Mouse (Mus musculus) ES-E14 (cell line): ENCODE results near the gene Atxn1. TPM values are rescaled to one million over a fixed set of nuclear protein-coding genes. Genes with fewer than 3 reads are reported as not detected.

Experiments used
- DNase-seq: peaks from one replicate; pipeline ENCODE4 v3.0.0-alpha.2; 2013; ENCODE audit warnings: low read depth, low spot score
- H3K27ac ChIP-seq: 2 replicates; pipeline ENCODE4 v1.5.1; 2012; ENCODE audit warnings: low read depth, mild to moderate bottlenecking, low read length, moderate library complexity, mixed read lengths; ENCODE audit not compliant: poor library complexity, insufficient read depth, severe bottlenecking
- H3K36me3 ChIP-seq: 2 replicates; pipeline ENCODE4 v1.6.1; 2012; ENCODE audit warnings: mild to moderate bottlenecking, low read length, moderate library complexity, mixed read lengths; ENCODE audit not compliant: control insufficient read depth, poor library complexity, insufficient read depth, severe bottlenecking
- H3K4me1 ChIP-seq, 2 experiments: fragments of 150-350 bp in 1 of 2; sonication (generic) in 1 of 2; 2 replicates each; pipeline ENCODE4 v1.6.1; 2012; ENCODE audit warnings: low read length in 2 of 2, mild to moderate bottlenecking in 1 of 2, mixed read lengths in 1 of 2; ENCODE audit not compliant: control insufficient read depth in 2 of 2, insufficient read depth in 2 of 2, poor library complexity in 1 of 2
- H3K4me3 ChIP-seq, 2 experiments: fragments of 150-350 bp in 1 of 2; sonication (generic) in 1 of 2; 2 replicates each; pipeline ENCODE4 v1.5.1; 2012; ENCODE audit warnings: low read length in 2 of 2, low read depth in 1 of 2, mild to moderate bottlenecking in 1 of 2, mixed read lengths in 1 of 2; ENCODE audit not compliant: insufficient read depth in 1 of 2, poor library complexity in 1 of 2, severe bottlenecking in 1 of 2
- H3K9ac ChIP-seq: 2 replicates; pipeline ENCODE4 v1.6.1; 2012; ENCODE audit warnings: low read depth, mild to moderate bottlenecking, low read length, mixed read lengths; ENCODE audit not compliant: poor library complexity, insufficient read depth, severe bottlenecking
- H3K9me3 ChIP-seq: fragments of 150-350 bp; sonication (generic); 2 replicates; pipeline ENCODE4 v1.6.1; 2012; ENCODE audit warnings: low read depth, mild to moderate bottlenecking, low read length; ENCODE audit not compliant: control insufficient read depth, insufficient read depth
- CHD2 ChIP-seq: IDR thresholded peaks from 2 replicates; pipeline ENCODE4 v1.6.1; 2014; ENCODE audit warnings: mild to moderate bottlenecking, low read depth, low read length, inconsistent platforms
- HCFC1 ChIP-seq: IDR thresholded peaks from 2 replicates; pipeline ENCODE4 v1.6.1; 2012; ENCODE audit warnings: low read length, inconsistent platforms, borderline replicate concordance; ENCODE audit not compliant: insufficient read depth
- MAFK ChIP-seq: IDR thresholded peaks from 2 replicates; pipeline ENCODE4 v1.6.1; 2014; ENCODE audit warnings: mild to moderate bottlenecking, low read depth, low read length, inconsistent platforms; ENCODE audit not compliant: insufficient read depth
- ZC3H11A ChIP-seq: IDR thresholded peaks from 2 replicates; pipeline ENCODE4 v1.6.1; 2012; ENCODE audit warnings: low read depth, mild to moderate bottlenecking, inconsistent platforms, low read length, borderline replicate concordance
- ZNF384 ChIP-seq: IDR thresholded peaks from 2 replicates; pipeline ENCODE4 v1.6.1; 2012; ENCODE audit warnings: low read depth, low read length, inconsistent platforms
- in situ Hi-C, 2 experiments: fragments of 600-800 bp; cut with MboI; formaldehyde crosslinking; loops; one replicate each; pipeline ENCODE4 v1.15.1; 2025; ENCODE audit warnings: low sequenced_read_pairs in 2 of 2, inconsistent platforms in 1 of 2; ENCODE audit not compliant: unreplicated experiment in 2 of 2
- total RNA-seq: library from RNA; depleted of rRNA; stranded (reverse); fragments of 300-350 nt; gene quantifications from 2 replicates; pipeline ENCODE4 v1.2.3, GENCODE M21; 2012

Gene Atxn1
- total RNA-seq, 1 experiment = 7.8 TPM

DNA sequence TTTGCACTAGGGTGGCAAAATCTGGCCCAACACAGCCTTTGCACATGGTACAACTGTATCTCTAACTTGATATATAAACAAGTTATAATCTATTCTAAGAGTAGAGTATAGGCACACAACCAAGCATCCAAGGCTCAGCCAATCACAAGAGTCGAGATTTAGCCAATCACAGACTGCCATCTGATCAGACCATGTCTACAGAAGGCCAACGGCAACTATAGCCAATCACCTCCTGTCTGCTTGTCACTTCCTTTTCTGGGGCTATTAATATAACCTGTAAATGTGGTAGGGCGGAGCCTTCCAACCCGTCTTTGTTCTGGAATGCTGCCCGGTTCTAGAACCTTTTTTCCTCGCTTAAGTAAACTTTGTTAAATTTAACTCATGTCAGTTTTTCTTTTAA lies 167.1 kb downstream of the Atxn1 start:
- no peak overlapping the region for H3K4me3 ChIP-seq
- H3K9ac ChIP-seq = no peak overlapping the region
- H3K27ac ChIP-seq = no peak overlapping the region
- H3K9me3 ChIP-seq = no peaks in the 10 kb centered on the region
- no peak for DNase-seq
- TF ChIP-seq CHD2 (no peak), ZC3H11A (no peak), MAFK (no peak), HCFC1 (no peak), ZNF384 (no peak)
- no peaks in the 10 kb centered on the region for H3K4me1 ChIP-seq
- in situ Hi-C loops = no loop called here
- no peaks in the 10 kb centered on the region for H3K36me3 ChIP-seq

DNA sequence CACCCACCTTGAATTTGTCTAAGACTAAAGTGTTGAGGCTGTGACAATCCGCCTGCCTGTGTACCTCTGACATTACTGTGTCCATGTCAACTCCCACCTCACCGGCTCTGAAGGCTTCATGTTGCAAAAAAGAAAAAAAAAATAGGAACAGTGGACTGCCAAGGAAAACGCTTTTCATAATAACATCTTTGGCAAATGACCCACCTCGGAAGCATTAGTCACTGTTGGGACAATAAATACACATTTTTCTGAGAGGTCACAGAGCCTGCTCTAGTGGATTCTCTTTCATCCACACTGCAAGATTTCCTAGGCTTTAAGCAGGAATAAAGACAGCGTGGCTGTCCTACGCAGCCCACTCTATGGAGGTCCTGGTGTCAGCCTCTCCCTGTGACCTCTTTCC lies 168.5 kb downstream of the Atxn1 start:
- H3K4me3 ChIP-seq = no peak overlapping the region
- H3K9me3 ChIP-seq = no peaks in the 10 kb centered on the region
- DNase-seq = no peak
- TF ChIP-seq MAFK = no peak
- TF ChIP-seq HCFC1 = no peak
- no peak for TF ChIP-seq ZNF384
- no peak for TF ChIP-seq ZC3H11A
- TF ChIP-seq CHD2 = no peak
- in situ Hi-C loops = no loop called here
- no peak overlapping the region for H3K9ac ChIP-seq
- no peaks in the 10 kb centered on the region for H3K4me1 ChIP-seq
- no peak overlapping the region for H3K27ac ChIP-seq
- no peaks in the 10 kb centered on the region for H3K36me3 ChIP-seq

GRCm38 (mm10) chr13:45793796-45794195 lies 171.0 kb downstream of the Atxn1 start:
- Histone ChIP-seq H3K9ac (no peak overlapping the region), H3K9me3 (no peaks in the 10 kb centered on the region), H3K27ac (no peak overlapping the region), H3K36me3 (no peaks in the 10 kb centered on the region), H3K4me3 (no peak overlapping the region), H3K4me1 (no peaks in the 10 kb centered on the region)
- TF ChIP-seq CHD2 (no peak), MAFK (no peak), HCFC1 (no peak), ZNF384 (no peak), ZC3H11A (no peak)
- DNase-seq = no peak
- in situ Hi-C loops = no loop called here

DNA sequence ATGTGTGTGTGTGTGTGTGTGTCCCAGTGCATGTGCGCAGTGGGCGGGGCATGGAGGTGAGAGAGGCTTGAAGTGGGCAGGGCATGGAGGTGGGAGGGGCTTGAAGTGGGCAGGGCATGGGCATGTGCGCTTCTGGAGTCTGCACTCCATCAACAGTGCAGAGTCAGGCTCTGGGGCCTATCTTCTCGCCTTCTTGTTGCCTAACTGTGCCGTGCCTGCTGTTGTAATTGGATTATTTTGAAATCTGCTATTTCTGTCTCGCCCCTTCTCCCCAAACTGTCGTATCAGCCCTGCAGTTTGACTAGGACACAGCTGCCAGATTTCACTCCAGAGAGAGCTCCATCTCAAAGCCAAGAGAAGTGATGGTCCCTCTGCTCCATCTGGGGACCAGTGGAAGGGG lies 178.4 kb downstream of the Atxn1 start:
- H3K9ac ChIP-seq = no peak overlapping the region
- no peak overlapping the region for H3K27ac ChIP-seq
- no peak overlapping the region for H3K4me3 ChIP-seq
- TF ChIP-seq CHD2 (no peak), ZC3H11A (no peak), ZNF384 (no peak), MAFK (no peak), HCFC1 (no peak)
- in situ Hi-C loops = no loop called here
- H3K36me3 ChIP-seq = no peaks in the 10 kb centered on the region
- no peak for DNase-seq
- H3K9me3 ChIP-seq = no peaks in the 10 kb centered on the region
- no peaks in the 10 kb centered on the region for H3K4me1 ChIP-seq

- in situ Hi-C loops = no loop called here
- no peak overlapping the region for H3K27ac ChIP-seq
- no peak overlapping the region for H3K4me3 ChIP-seq
- H3K4me1 ChIP-seq = no peaks in the 10 kb centered on the region
- H3K9ac ChIP-seq = no peak overlapping the region
- no peak for DNase-seq
- no peaks in the 10 kb centered on the region for H3K9me3 ChIP-seq
- H3K36me3 ChIP-seq = no peaks in the 10 kb centered on the region
- TF ChIP-seq CHD2 = no peak
- no peak for TF ChIP-seq MAFK
- TF ChIP-seq ZNF384 = no peak
- TF ChIP-seq ZC3H11A = no peak
- TF ChIP-seq HCFC1 = no peak
Measured at GRCm38 (mm10) chr13:45783681-45784080, 181.1 kb downstream of the Atxn1 start.
